Mouse (Mus musculus): ENCODE measurements around the gene Zbtb41.
"Not testable (repeated sequence)": the region's sequence is repeated elsewhere in the genome, so short reads cannot be mapped to it uniquely, and the experiment has no call there.

Zbtb41 gene

GRCm38 (mm10) chr1:139407701-139408100 is 14.4 kb upstream of the Zbtb41 start:
- Histone ChIP-seq H3K4me1 (replicated peaks; ENCODE audit: low read depth, low read length) (no peaks in the 10 kb centered on the region; the same call in 1 of the 2 replicates), H3K4me3 (replicated peaks; ENCODE audit: low read length) (no peak overlapping the region), H3K9me3 (ENCODE audit: low read length) (peaks cover 30% of the 10 kb centered on the region), H3K27me3 (ENCODE audit: insufficient read depth, low read length) (no peaks in the 10 kb centered on the region), H3K36me3 (ENCODE audit: insufficient read depth, low read length) (no peaks in the 10 kb centered on the region)
- TF ChIP-seq NANOG (IDR thresholded peaks at IDR 0.05; ENCODE audit: borderline replicate concordance, low read length) (no peak), POU5F1 (IDR thresholded peaks at IDR 0.05; ENCODE audit: borderline replicate concordance, low read length) (no peak), CTCF (conservative IDR thresholded peaks at IDR 0.05; ENCODE audit: low read length) (peak; percentile 39)

- H3K4me1 ChIP-seq (replicated peaks; ENCODE audit: low read depth, low read length); H3K27me3 ChIP-seq (ENCODE audit: insufficient read depth, low read length); H3K36me3 ChIP-seq (ENCODE audit: insufficient read depth, low read length); H3K4me3 ChIP-seq (replicated peaks; ENCODE audit: low read length): not testable (repeated sequence)
- H3K9me3 ChIP-seq (ENCODE audit: low read length): peaks cover 40% of the 10 kb centered on the region
- TF ChIP-seq NANOG (IDR thresholded peaks at IDR 0.05; ENCODE audit: borderline replicate concordance, low read length): peak; percentile 96
These were observed 9.7 kb upstream of the Zbtb41 start for GRCm38 (mm10) chr1:139412365-139412764.

DNA sequence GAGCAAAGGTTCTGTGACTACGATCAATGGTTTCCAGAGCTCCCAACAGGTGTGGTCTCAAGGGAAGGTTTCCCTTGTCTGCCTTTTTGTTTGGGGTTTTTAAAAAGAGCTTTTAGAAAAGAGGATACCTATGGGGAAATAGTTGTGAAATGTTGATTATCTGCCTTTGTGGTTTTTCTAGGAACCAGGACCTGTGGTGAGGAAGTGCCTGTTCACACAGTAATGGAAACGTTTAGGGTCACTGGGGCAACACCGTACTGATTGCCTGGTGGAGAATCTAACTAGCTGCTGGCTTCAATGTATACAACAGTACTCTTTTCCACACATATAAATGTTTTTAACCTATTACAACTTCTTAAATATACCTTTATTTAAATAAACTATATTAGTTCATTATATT is 8.6 kb upstream of the Zbtb41 start:
- H3K27me3 ChIP-seq (ENCODE audit: insufficient read depth, low read length): 0 out of 2 replicates have a peak, but pooled peaks cover 3% of the 10 kb centered on the region
- H3K4me3 ChIP-seq (replicated peaks; ENCODE audit: low read length): no peak overlapping the region
- peaks cover 40% of the 10 kb centered on the region for H3K9me3 ChIP-seq (ENCODE audit: low read length)
- H3K4me1 ChIP-seq (replicated peaks; ENCODE audit: low read depth, low read length): peaks cover 5% of the 10 kb centered on the region
- TF ChIP-seq NANOG (IDR thresholded peaks at IDR 0.05; ENCODE audit: borderline replicate concordance, low read length) (no peak), POU5F1 (IDR thresholded peaks at IDR 0.05; ENCODE audit: borderline replicate concordance, low read length) (no peak), CTCF (conservative IDR thresholded peaks at IDR 0.05; ENCODE audit: low read length) (no peak)
- no peaks in the 10 kb centered on the region for H3K36me3 ChIP-seq (ENCODE audit: insufficient read depth, low read length)

DNA sequence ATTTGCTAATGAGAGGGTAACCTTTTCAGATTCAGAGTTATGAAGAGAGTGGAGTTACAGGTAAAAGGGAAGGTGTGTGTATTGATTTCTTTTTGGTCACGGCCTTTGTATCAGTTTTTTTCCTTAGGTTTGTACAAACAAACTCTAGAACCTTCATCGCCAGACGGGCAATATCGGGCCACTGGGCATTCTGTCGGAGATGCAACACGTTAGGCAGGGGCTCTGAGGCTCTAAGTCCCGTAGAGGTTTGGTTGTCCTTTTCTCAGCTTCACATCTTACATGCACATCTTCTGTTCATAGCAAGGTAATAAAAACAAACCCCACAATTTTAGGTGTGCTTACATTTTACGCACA is 590 bp upstream of the Zbtb41 start:
- Histone ChIP-seq H3K4me1 (replicated peaks; ENCODE audit: low read depth, low read length) (peaks cover 42% of the 10 kb centered on the region), H3K9me3 (ENCODE audit: low read length) (no peaks in the 10 kb centered on the region), H3K4me3 (replicated peaks; ENCODE audit: low read length) (peak overlapping the region; percentile 94), H3K36me3 (ENCODE audit: insufficient read depth, low read length) (peaks cover 25% of the 10 kb centered on the region), H3K27me3 (ENCODE audit: insufficient read depth, low read length) (no peaks in the 10 kb centered on the region; the same call in 1 of the 2 replicates)
- no peak for TF ChIP-seq NANOG (IDR thresholded peaks at IDR 0.05; ENCODE audit: borderline replicate concordance, low read length)
- TF ChIP-seq CTCF (conservative IDR thresholded peaks at IDR 0.05; ENCODE audit: low read length): no peak
- TF ChIP-seq POU5F1 (IDR thresholded peaks at IDR 0.05; ENCODE audit: borderline replicate concordance, low read length): no peak

DNA sequence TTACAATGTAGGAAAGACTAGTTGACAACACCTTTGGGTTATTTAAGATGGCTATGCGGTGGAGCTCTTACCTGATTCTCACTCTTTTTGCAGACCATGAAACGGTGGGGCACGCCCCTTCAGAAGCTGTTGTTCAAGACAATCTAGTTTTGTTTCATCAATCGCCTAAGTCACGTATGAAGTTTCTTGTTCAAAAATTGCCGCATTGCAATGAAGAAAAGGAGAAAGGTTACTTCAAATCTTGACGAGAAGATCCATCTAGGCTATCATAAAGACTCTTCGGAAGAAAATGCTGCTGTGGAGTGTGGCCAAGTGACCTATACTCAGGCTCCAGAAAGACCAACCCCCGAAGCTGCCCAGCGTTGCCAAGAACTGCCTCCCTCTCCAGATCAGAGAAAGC is 853 bp downstream of the Zbtb41 start:
- peaks cover 30% of the 10 kb centered on the region for H3K36me3 ChIP-seq (ENCODE audit: insufficient read depth, low read length)
- no peaks in the 10 kb centered on the region for H3K9me3 ChIP-seq (ENCODE audit: low read length)
- peaks cover 48% of the 10 kb centered on the region for H3K4me1 ChIP-seq (replicated peaks; ENCODE audit: low read depth, low read length)
- TF ChIP-seq CTCF (conservative IDR thresholded peaks at IDR 0.05; ENCODE audit: low read length): no peak
- no peak for TF ChIP-seq POU5F1 (IDR thresholded peaks at IDR 0.05; ENCODE audit: borderline replicate concordance, low read length)
- TF ChIP-seq NANOG (IDR thresholded peaks at IDR 0.05; ENCODE audit: borderline replicate concordance, low read length): no peak
- H3K27me3 ChIP-seq (ENCODE audit: insufficient read depth, low read length): no peaks in the 10 kb centered on the region; the same call in 1 of the 2 replicates
- peak overlapping the region; percentile 94 for H3K4me3 ChIP-seq (replicated peaks; ENCODE audit: low read length)

DNA sequence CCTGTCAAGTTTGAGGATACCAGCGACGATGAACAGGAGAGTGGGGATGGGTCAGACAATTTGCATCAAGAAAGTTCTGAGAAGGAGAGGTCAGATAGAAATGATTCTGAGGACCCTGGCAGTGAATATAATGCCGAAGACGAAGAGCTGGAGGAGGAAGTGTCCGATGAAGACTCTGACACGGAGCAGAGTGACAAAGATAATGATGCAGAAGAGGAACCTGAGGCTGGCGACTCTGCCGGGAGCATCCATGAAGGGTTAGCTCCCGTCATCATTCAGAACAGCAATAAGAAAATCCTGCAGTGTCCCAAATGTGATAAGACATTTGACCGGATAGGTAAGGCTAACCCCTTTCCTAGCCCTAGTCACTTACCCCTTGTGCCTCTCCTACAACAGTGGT is 1.8 kb downstream of the Zbtb41 start:
- Histone ChIP-seq H3K4me3 (replicated peaks; ENCODE audit: low read length) (0 out of 2 replicates have a peak overlapping the region, but pooled peaks have one; percentile 37), H3K27me3 (ENCODE audit: insufficient read depth, low read length) (no peaks in the 10 kb centered on the region; the same call in 1 of the 2 replicates), H3K9me3 (ENCODE audit: low read length) (no peaks in the 10 kb centered on the region), H3K36me3 (ENCODE audit: insufficient read depth, low read length) (peaks cover 31% of the 10 kb centered on the region), H3K4me1 (replicated peaks; ENCODE audit: low read depth, low read length) (peaks cover 48% of the 10 kb centered on the region)
- TF ChIP-seq POU5F1 (IDR thresholded peaks at IDR 0.05; ENCODE audit: borderline replicate concordance, low read length) (no peak), NANOG (IDR thresholded peaks at IDR 0.05; ENCODE audit: borderline replicate concordance, low read length) (no peak), CTCF (conservative IDR thresholded peaks at IDR 0.05; ENCODE audit: low read length) (no peak)

- Histone ChIP-seq H3K4me3 (replicated peaks; ENCODE audit: low read length) (no peak overlapping the region), H3K36me3 (ENCODE audit: insufficient read depth, low read length) (peaks cover 41% of the 10 kb centered on the region), H3K27me3 (ENCODE audit: insufficient read depth, low read length) (no peaks in the 10 kb centered on the region; the same call in 1 of the 2 replicates), H3K9me3 (ENCODE audit: low read length) (no peaks in the 10 kb centered on the region), H3K4me1 (replicated peaks; ENCODE audit: low read depth, low read length) (peaks cover 50% of the 10 kb centered on the region)
- TF ChIP-seq CTCF (conservative IDR thresholded peaks at IDR 0.05; ENCODE audit: low read length) (no peak), NANOG (IDR thresholded peaks at IDR 0.05; ENCODE audit: borderline replicate concordance, low read length) (no peak), POU5F1 (IDR thresholded peaks at IDR 0.05; ENCODE audit: borderline replicate concordance, low read length) (no peak)
These were observed 2.9 kb downstream of the Zbtb41 start for GRCm38 (mm10) chr1:139425006-139425405.

- Histone ChIP-seq H3K27me3 (ENCODE audit: insufficient read depth, low read length) (no peaks in the 10 kb centered on the region), H3K4me3 (replicated peaks; ENCODE audit: low read length) (no peak overlapping the region), H3K4me1 (replicated peaks; ENCODE audit: low read depth, low read length) (no peaks in the 10 kb centered on the region), H3K9me3 (ENCODE audit: low read length) (no peaks in the 10 kb centered on the region), H3K36me3 (ENCODE audit: insufficient read depth, low read length) (peaks cover 71% of the 10 kb centered on the region)
- TF ChIP-seq POU5F1 (IDR thresholded peaks at IDR 0.05; ENCODE audit: borderline replicate concordance, low read length): no peak
- peak; percentile 51 for TF ChIP-seq CTCF (conservative IDR thresholded peaks at IDR 0.05; ENCODE audit: low read length)
These were observed 16.3 kb downstream of the Zbtb41 start for GRCm38 (mm10) chr1:139438373-139438772.

GRCm38 (mm10) chr1:139443103-139443502 is 21.0 kb downstream of the Zbtb41 start:
- H3K4me1 ChIP-seq (replicated peaks; ENCODE audit: low read depth, low read length); H3K27me3 ChIP-seq (ENCODE audit: insufficient read depth, low read length); H3K9me3 ChIP-seq (ENCODE audit: low read length); H3K4me3 ChIP-seq (replicated peaks; ENCODE audit: low read length): not testable (repeated sequence)
- H3K36me3 ChIP-seq (ENCODE audit: insufficient read depth, low read length): peaks cover 53% of the 10 kb centered on the region
